Mouse (Mus musculus): ENCODE measurements around the gene 4930578C19Rik. TPM values are rescaled to one million over a fixed set of nuclear protein-coding genes. Genes with fewer than 3 reads are reported as not detected.

Gene 4930578C19Rik
- total and polyA plus RNA-seq, 3 experiments: not detected

GRCm38 (mm10) chrX:18414560-18414959 is 46.6 kb downstream of the 4930578C19Rik start:
- H3K9ac ChIP-seq (ENCODE audit: insufficient read depth, low read depth): no peak overlapping the region
- H3K4me1 ChIP-seq (ENCODE audit: control insufficient read depth in 1 of 2, insufficient read depth in 2 of 2): no peaks in the 10 kb centered on the region
- no peak overlapping the region for H3K4me3 ChIP-seq (replicated peaks in 1 of 3; ENCODE audit: low read depth in 2 of 3, low read length in 2 of 3, poor library complexity in 1 of 3)
- dilution Hi-C loops (cut with MboI; ENCODE audit: extremely low pct_ligation_motif_present, extremely low pct_unique_long_range_greater_than_20kb, low sequenced_read_pairs): no loop called here
- DNase-seq (ENCODE audit: extremely low read depth): no peak
- in situ Hi-C loops (cut with MboI; ENCODE audit: low pct_ligation_motif_present, low pct_unique_long_range_greater_than_20kb, low sequenced_read_pairs): no loop called here
- no peak overlapping the region for H3K4me2 ChIP-seq (ENCODE audit: insufficient read depth, low read depth, poor library complexity, severe bottlenecking)
- H3K36me3 ChIP-seq (replicated peaks in 1 of 2; ENCODE audit: control insufficient read depth in 1 of 2, insufficient read depth in 1 of 2, low read length in 1 of 2): no peaks in the 10 kb centered on the region
- TF ChIP-seq PAX5 (IDR thresholded peaks at IDR 0.05; ENCODE audit: low read length) (no peak), E2F4 (IDR thresholded peaks at IDR 0.05; ENCODE audit: insufficient replicate concordance, low read depth, low read length) (no peak), ELF1 (IDR thresholded peaks at IDR 0.05; ENCODE audit: low read depth, low read length) (no peak), ZC3H11A (IDR thresholded peaks at IDR 0.05; ENCODE audit: low read depth, low read length) (no peak), CHD1 (IDR thresholded peaks at IDR 0.05; ENCODE audit: low read depth, low read length) (no peak), RCOR1 (conservative IDR thresholded peaks at IDR 0.05; ENCODE audit: low read depth, low read length) (no peak), TCF12 (IDR thresholded peaks at IDR 0.05; ENCODE audit: low read depth, low read length) (no peak)
- H3K27me3 ChIP-seq (replicated peaks): no peaks in the 10 kb centered on the region
- no peaks in the 10 kb centered on the region for H3K9me3 ChIP-seq (replicated peaks; ENCODE audit: low read length)
- H3K27ac ChIP-seq (ENCODE audit: insufficient read depth, low read depth): no peak overlapping the region
- no peaks in the 10 kb centered on the region for H3K79me2 ChIP-seq (replicated peaks; ENCODE audit: control insufficient read depth, extremely low read depth, insufficient read depth, poor library complexity, severe bottlenecking)

- H3K36me3 ChIP-seq (replicated peaks in 1 of 2; ENCODE audit: control insufficient read depth in 1 of 2, insufficient read depth in 1 of 2, low read length in 1 of 2): no peaks in the 10 kb centered on the region
- dilution Hi-C loops (cut with MboI; ENCODE audit: extremely low pct_ligation_motif_present, extremely low pct_unique_long_range_greater_than_20kb, low sequenced_read_pairs) (no loop called here), in situ Hi-C loops (cut with MboI; ENCODE audit: low pct_ligation_motif_present, low pct_unique_long_range_greater_than_20kb, low sequenced_read_pairs) (no loop called here)
- no peak overlapping the region for H3K27ac ChIP-seq (ENCODE audit: insufficient read depth, low read depth)
- no peaks in the 10 kb centered on the region for H3K9me3 ChIP-seq (replicated peaks; ENCODE audit: low read length)
- H3K4me3 ChIP-seq (replicated peaks in 1 of 3; ENCODE audit: low read depth in 2 of 3, low read length in 2 of 3, poor library complexity in 1 of 3): no peak overlapping the region
- H3K9ac ChIP-seq (ENCODE audit: insufficient read depth, low read depth): no peak overlapping the region
- H3K79me2 ChIP-seq (replicated peaks; ENCODE audit: control insufficient read depth, extremely low read depth, insufficient read depth, poor library complexity, severe bottlenecking): no peaks in the 10 kb centered on the region
- DNase-seq (ENCODE audit: extremely low read depth): no peak
- no peak overlapping the region for H3K4me2 ChIP-seq (ENCODE audit: insufficient read depth, low read depth, poor library complexity, severe bottlenecking)
- TF ChIP-seq JUN (IDR thresholded peaks at IDR 0.05; ENCODE audit: insufficient read depth, low read depth, low read length) (no peak), NELFE (IDR thresholded peaks at IDR 0.05; ENCODE audit: low read depth, low read length) (no peak), MYC (IDR thresholded peaks at IDR 0.05; ENCODE audit: low read depth, low read length) (no peak), USF1 (IDR thresholded peaks at IDR 0.05; ENCODE audit: low read depth, low read length) (no peak), IRF4 (IDR thresholded peaks at IDR 0.05; ENCODE audit: low read depth, low read length) (no peak), ZNF384 (IDR thresholded peaks at IDR 0.05; ENCODE audit: low read depth, low read length) (no peak), SMC3 (IDR thresholded peaks at IDR 0.05; ENCODE audit: low read depth, low read length) (no peak), ELF1 (IDR thresholded peaks at IDR 0.05; ENCODE audit: low read depth, low read length) (no peak), RAD21 (IDR thresholded peaks at IDR 0.05; ENCODE audit: low read depth, low read length) (no peak), NRF1 (IDR thresholded peaks at IDR 0.05; ENCODE audit: low read depth, low read length) (no peak), MAFK (IDR thresholded peaks at IDR 0.05; ENCODE audit: insufficient replicate concordance, low read length) (no peak), SIN3A (IDR thresholded peaks at IDR 0.05; ENCODE audit: low read length) (no peak), PAX5 (IDR thresholded peaks at IDR 0.05; ENCODE audit: low read length) (no peak), MAZ (IDR thresholded peaks at IDR 0.05; ENCODE audit: low read depth, low read length) (no peak)
- no peaks in the 10 kb centered on the region for H3K27me3 ChIP-seq (replicated peaks)
- no peaks in the 10 kb centered on the region for H3K4me1 ChIP-seq (ENCODE audit: control insufficient read depth in 1 of 2, insufficient read depth in 2 of 2)
Measured at GRCm38 (mm10) chrX:18411071-18411840, 49.9 kb downstream of the 4930578C19Rik start.
